Mouse (Mus musculus) bone marrow, adult 2 months (tissue): ENCODE results near the gene Brpf3.
A peak's percentile ranks its signal among the peaks of the same experiment; 100 is the strongest.

Experiments
- CTCF ChIP-seq: fragments of 200-500 bp; IDR thresholded peaks from 2 replicates; pipeline ENCODE4 v1.5.1; 2011; ENCODE audit warnings: low read length, control low read depth; ENCODE audit not compliant: control insufficient read depth, insufficient read depth
- POLR2A ChIP-seq: fragments of 200-500 bp; IDR thresholded peaks from 2 replicates; pipeline ENCODE4 v1.6.1; 2011; ENCODE audit warnings: low read depth, mild to moderate bottlenecking, control low read depth, low read length, borderline replicate concordance; ENCODE audit not compliant: control insufficient read depth

GRCm38 (mm10) chr17:28801474-28802005 lies 650 bp downstream of the Brpf3 start:
- TF ChIP-seq POLR2A (peak; percentile 99), CTCF (no peak)
